Mouse (Mus musculus): Measurements from ENCODE around the gene Slc18b1. TPM values are rescaled to one million over a fixed set of nuclear protein-coding genes. Genes with fewer than 3 reads are reported as not detected.
"Not testable (repeated sequence)": the region's sequence is repeated elsewhere in the genome, so short reads cannot be mapped to it uniquely, and the experiment has no call there.

The Slc18b1 gene
- polyA plus RNA-seq, 1 experiment from 2014 or later = 22.5 TPM

GRCm38 (mm10) chr10:23784121-23784520 is 12.7 kb upstream of the Slc18b1 start:
- ATAC-seq (replicated peaks; ENCODE audit: insufficient number of reproducible peaks, low FRiP score, low TSS enrichment, low read depth) = no peak

GRCm38 (mm10) chr10:23785599-23785998 is 11.2 kb upstream of the Slc18b1 start:
- not testable (repeated sequence) for H3K27ac ChIP-seq (replicated peaks; ENCODE audit: low read depth, low read length); H3K9me3 ChIP-seq (replicated peaks; ENCODE audit: control insufficient read depth, low read length); ATAC-seq (replicated peaks; ENCODE audit: insufficient number of reproducible peaks, low FRiP score, low TSS enrichment, low read depth); H3K4me1 ChIP-seq (ENCODE audit: control insufficient read depth, insufficient read depth, low read length); H3K9ac ChIP-seq (replicated peaks; ENCODE audit: low read length); H3K27me3 ChIP-seq (ENCODE audit: control insufficient read depth, insufficient read depth, low read length); H3K36me3 ChIP-seq (replicated peaks; ENCODE audit: control insufficient read depth, insufficient read depth, low read depth, low read length); DNase-seq (ENCODE audit: low spot score)
- Histone ChIP-seq H3K4me2 (ENCODE audit: low read depth, low read length) (peak overlapping the region; percentile 81), H3K4me3 (ENCODE audit: low read depth, low read length) (peak overlapping the region; percentile 86)
- 36% methylated on average over 7 of the region's 7 CpGs for WGBS

More at GRCm38 (mm10) chr10:23784121-23784520, 12.7 kb upstream of the Slc18b1 start:
- Histone ChIP-seq H3K9me3 (replicated peaks; ENCODE audit: control insufficient read depth, low read length) (no peaks in the 10 kb centered on the region), H3K4me2 (ENCODE audit: low read depth, low read length) (no peak overlapping the region), H3K27ac (replicated peaks; ENCODE audit: low read depth, low read length) (no peak overlapping the region), H3K4me3 (ENCODE audit: low read depth, low read length) (no peak overlapping the region), H3K9ac (replicated peaks; ENCODE audit: low read length) (no peak overlapping the region), H3K4me1 (ENCODE audit: control insufficient read depth, insufficient read depth, low read length) (no peaks in the 10 kb centered on the region), H3K27me3 (ENCODE audit: control insufficient read depth, insufficient read depth, low read length) (no peaks in the 10 kb centered on the region), H3K36me3 (replicated peaks; ENCODE audit: control insufficient read depth, insufficient read depth, low read depth, low read length) (peaks cover 5% of the 10 kb centered on the region)
- no peak for DNase-seq (ENCODE audit: low spot score)
- 32% methylated on average over 2 of the region's 2 CpGs for WGBS

GRCm38 (mm10) chr10:23786040-23786439 is 10.7 kb upstream of the Slc18b1 start:
- ATAC-seq (replicated peaks; ENCODE audit: insufficient number of reproducible peaks, low FRiP score, low TSS enrichment, low read depth) = no peak
- H3K27ac ChIP-seq (replicated peaks; ENCODE audit: low read depth, low read length) = no peak overlapping the region; the same call in 1 of the 2 replicates

GRCm38 (mm10) chr10:23786631-23787038 is 10.2 kb upstream of the Slc18b1 start:
- not testable (repeated sequence) for DNase-seq (ENCODE audit: low spot score); H3K4me1 ChIP-seq (ENCODE audit: control insufficient read depth, insufficient read depth, low read length); H3K36me3 ChIP-seq (replicated peaks; ENCODE audit: control insufficient read depth, insufficient read depth, low read depth, low read length); H3K27ac ChIP-seq (replicated peaks; ENCODE audit: low read depth, low read length); H3K9me3 ChIP-seq (replicated peaks; ENCODE audit: control insufficient read depth, low read length); H3K27me3 ChIP-seq (ENCODE audit: control insufficient read depth, insufficient read depth, low read length)
- Histone ChIP-seq H3K4me3 (ENCODE audit: low read depth, low read length) (peak overlapping the region; percentile 86), H3K9ac (replicated peaks; ENCODE audit: low read length) (peak overlapping the region; percentile 94), H3K4me2 (ENCODE audit: low read depth, low read length) (peak overlapping the region; percentile 81)
- 0% methylated on average over 23 of the region's 23 CpGs for WGBS
- peak; percentile 46 for ATAC-seq (replicated peaks; ENCODE audit: insufficient number of reproducible peaks, low FRiP score, low TSS enrichment, low read depth)

More at GRCm38 (mm10) chr10:23786040-23786439, 10.7 kb upstream of the Slc18b1 start:
- no peak for DNase-seq (ENCODE audit: low spot score)
- H3K4me1 ChIP-seq (ENCODE audit: control insufficient read depth, insufficient read depth, low read length) = no peaks in the 10 kb centered on the region
- H3K9me3 ChIP-seq (replicated peaks; ENCODE audit: control insufficient read depth, low read length) = no peaks in the 10 kb centered on the region
- peak overlapping the region; percentile 86 for H3K4me3 ChIP-seq (ENCODE audit: low read depth, low read length)
- peak overlapping the region; percentile 94 for H3K9ac ChIP-seq (replicated peaks; ENCODE audit: low read length)
- peak overlapping the region; percentile 81 for H3K4me2 ChIP-seq (ENCODE audit: low read depth, low read length)
- peaks cover 5% of the 10 kb centered on the region for H3K36me3 ChIP-seq (replicated peaks; ENCODE audit: control insufficient read depth, insufficient read depth, low read depth, low read length)
- WGBS = 0% methylated on average over 4 of the region's 4 CpGs
- no peaks in the 10 kb centered on the region for H3K27me3 ChIP-seq (ENCODE audit: control insufficient read depth, insufficient read depth, low read length)

GRCm38 (mm10) chr10:23787062-23787821 is 9.5 kb upstream of the Slc18b1 start, which contains the start of gene Rps12:
Rps12 (minus strand) TSS chr10:23787275.
- DNase-seq (ENCODE audit: low spot score) = peak; percentile 99
- Histone ChIP-seq H3K9me3 (replicated peaks; ENCODE audit: control insufficient read depth, low read length) (no peaks in the 10 kb centered on the region), H3K9ac (replicated peaks; ENCODE audit: low read length) (peak within 1 kb of the TSS; percentile 94), H3K4me2 (ENCODE audit: low read depth, low read length) (peak within 1 kb of the TSS; percentile 81), H3K27ac (replicated peaks; ENCODE audit: low read depth, low read length) (peak within 1 kb of the TSS; percentile 56), H3K27me3 (ENCODE audit: control insufficient read depth, insufficient read depth, low read length) (no peaks in the 10 kb centered on the region), H3K36me3 (replicated peaks; ENCODE audit: control insufficient read depth, insufficient read depth, low read depth, low read length) (peaks cover 5% of the 10 kb centered on the region), H3K4me3 (ENCODE audit: low read depth, low read length) (peak within 1 kb of the TSS; percentile 86), H3K4me1 (ENCODE audit: control insufficient read depth, insufficient read depth, low read length) (no peaks in the 10 kb centered on the region)
- WGBS = under 1% methylated on average over 51 of the region's 51 CpGs
- ATAC-seq (replicated peaks; ENCODE audit: insufficient number of reproducible peaks, low FRiP score, low TSS enrichment, low read depth) = peak; percentile 94

GRCm38 (mm10) chr10:23788056-23788600 is 8.7 kb upstream of the Slc18b1 start:
- no peak for ATAC-seq (replicated peaks; ENCODE audit: insufficient number of reproducible peaks, low FRiP score, low TSS enrichment, low read depth)
- Histone ChIP-seq H3K36me3 (replicated peaks; ENCODE audit: control insufficient read depth, insufficient read depth, low read depth, low read length) (peaks cover 3% of the 10 kb centered on the region), H3K9me3 (replicated peaks; ENCODE audit: control insufficient read depth, low read length) (no peaks in the 10 kb centered on the region), H3K9ac (replicated peaks; ENCODE audit: low read length) (peak overlapping the region; percentile 78), H3K27ac (replicated peaks; ENCODE audit: low read depth, low read length) (peak overlapping the region; percentile 56; the same call in 1 of the 2 replicates), H3K4me3 (ENCODE audit: low read depth, low read length) (peak overlapping the region; percentile 86), H3K27me3 (ENCODE audit: control insufficient read depth, insufficient read depth, low read length) (no peaks in the 10 kb centered on the region), H3K4me2 (ENCODE audit: low read depth, low read length) (peak overlapping the region; percentile 49), H3K4me1 (ENCODE audit: control insufficient read depth, insufficient read depth, low read length) (no peaks in the 10 kb centered on the region)
- no peak for DNase-seq (ENCODE audit: low spot score)
- WGBS = 13% methylated on average over 8 of the region's 8 CpGs

- H3K9me3 ChIP-seq (replicated peaks; ENCODE audit: control insufficient read depth, low read length) = no peaks in the 10 kb centered on the region
- H3K27me3 ChIP-seq (ENCODE audit: control insufficient read depth, insufficient read depth, low read length) = no peaks in the 10 kb centered on the region
- H3K4me2 ChIP-seq (ENCODE audit: low read depth, low read length) = peak overlapping the region; percentile 81
- 61% methylated on average over 9 of the region's 9 CpGs for WGBS
- DNase-seq (ENCODE audit: low spot score) = no peak
- no peak overlapping the region for H3K27ac ChIP-seq (replicated peaks; ENCODE audit: low read depth, low read length)
- no peak for ATAC-seq (replicated peaks; ENCODE audit: insufficient number of reproducible peaks, low FRiP score, low TSS enrichment, low read depth)
- no peak overlapping the region; the same call in 1 of the 2 replicates for H3K9ac ChIP-seq (replicated peaks; ENCODE audit: low read length)
- H3K4me1 ChIP-seq (ENCODE audit: control insufficient read depth, insufficient read depth, low read length) = no peaks in the 10 kb centered on the region
- no peaks in the 10 kb centered on the region for H3K36me3 ChIP-seq (replicated peaks; ENCODE audit: control insufficient read depth, insufficient read depth, low read depth, low read length)
- H3K4me3 ChIP-seq (ENCODE audit: low read depth, low read length) = peak overlapping the region; percentile 57; the same call in 1 of the 2 replicates
Measured at GRCm38 (mm10) chr10:23795871-23796520, 790 bp upstream of the Slc18b1 start.
